Mouse (Mus musculus) testis, adult 2 months (tissue): Measurements from ENCODE around the gene Pck2. TPM values are rescaled to one million over a fixed set of nuclear protein-coding genes. Genes with fewer than 3 reads are reported as not detected.
A peak's percentile ranks its signal among the peaks of the same experiment; 100 is the strongest.

Experiments used
- H3K27ac ChIP-seq: fragments of 200-500 bp; 2 replicates; pipeline ENCODE4 v1.5.1; 2012; ENCODE audit warnings: low read depth, low read length; ENCODE audit not compliant: control insufficient read depth, insufficient read depth
- H3K27me3 ChIP-seq: fragments of 200-500 bp; 2 replicates; pipeline ENCODE4 v1.6.1; 2012; ENCODE audit warnings: mild to moderate bottlenecking, low read length, moderate library complexity; ENCODE audit not compliant: control insufficient read depth, insufficient read depth
- H3K36me3 ChIP-seq: fragments of 200-500 bp; 2 replicates; pipeline ENCODE4 v1.6.1; 2012; ENCODE audit warnings: mild to moderate bottlenecking, low read length; ENCODE audit not compliant: control insufficient read depth, insufficient read depth
- H3K4me1 ChIP-seq: fragments of 200-500 bp; 2 replicates; pipeline ENCODE4 v1.6.1; 2012; ENCODE audit warnings: low read length; ENCODE audit not compliant: control insufficient read depth, insufficient read depth
- H3K4me3 ChIP-seq: fragments of 200-500 bp; 2 replicates; pipeline ENCODE4 v1.5.1; 2012; ENCODE audit warnings: low read depth, mild to moderate bottlenecking, low read length, moderate library complexity, mixed read lengths; ENCODE audit not compliant: control insufficient read depth
- CTCF ChIP-seq: fragments of 200-500 bp; IDR thresholded peaks from 2 replicates; pipeline ENCODE4 v1.5.1; 2012; ENCODE audit warnings: low read depth, mild to moderate bottlenecking, inconsistent platforms, low read length, moderate library complexity; ENCODE audit not compliant: control insufficient read depth, insufficient read depth, insufficient replicate concordance
- POLR2A ChIP-seq: fragments of 200-500 bp; IDR thresholded peaks from 2 replicates; pipeline ENCODE4 v1.6.1; 2012; ENCODE audit warnings: low read depth, mild to moderate bottlenecking, inconsistent platforms, low read length, moderate library complexity; ENCODE audit not compliant: control insufficient read depth
- polyA plus RNA-seq: library from polyadenylated mRNA; depleted of rRNA; stranded (reverse); fragments of >200 nt; gene quantifications from 2 replicates; pipeline ENCODE4 v1.2.3, GENCODE M21; 2012

Pck2 gene
- polyA plus RNA-seq, 1 experiment, result 2.8 TPM

DNA sequence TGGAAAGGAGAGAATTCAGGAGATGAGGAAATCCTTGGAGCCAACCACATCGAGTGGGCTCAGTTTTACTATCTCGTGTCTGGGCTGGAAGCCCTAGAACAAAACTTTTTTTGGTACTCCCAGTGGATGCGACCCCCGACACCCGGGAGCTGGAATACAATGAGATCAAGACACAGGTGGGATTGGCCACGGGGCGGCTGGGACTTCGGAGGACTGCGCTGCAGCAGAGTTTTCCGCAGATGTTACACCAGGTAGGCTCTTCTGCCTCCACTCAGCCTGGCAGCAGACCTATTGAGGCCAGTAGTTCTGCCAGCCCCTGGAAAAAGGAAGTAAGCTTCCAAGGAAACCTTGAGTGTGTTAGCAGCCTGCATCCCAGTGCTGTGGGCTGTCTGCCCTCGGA is 23.2 kb downstream of the Pck2 start:
- Histone ChIP-seq H3K36me3 (peaks cover 11% of the 10 kb centered on the region), H3K27me3 (no peaks in the 10 kb centered on the region), H3K4me1 (peaks cover 12% of the 10 kb centered on the region), H3K27ac (no peak overlapping the region; the same call in 1 of the 2 replicates), H3K4me3 (no peak overlapping the region)
- TF ChIP-seq CTCF, result no peak
- no peak for TF ChIP-seq POLR2A

DNA sequence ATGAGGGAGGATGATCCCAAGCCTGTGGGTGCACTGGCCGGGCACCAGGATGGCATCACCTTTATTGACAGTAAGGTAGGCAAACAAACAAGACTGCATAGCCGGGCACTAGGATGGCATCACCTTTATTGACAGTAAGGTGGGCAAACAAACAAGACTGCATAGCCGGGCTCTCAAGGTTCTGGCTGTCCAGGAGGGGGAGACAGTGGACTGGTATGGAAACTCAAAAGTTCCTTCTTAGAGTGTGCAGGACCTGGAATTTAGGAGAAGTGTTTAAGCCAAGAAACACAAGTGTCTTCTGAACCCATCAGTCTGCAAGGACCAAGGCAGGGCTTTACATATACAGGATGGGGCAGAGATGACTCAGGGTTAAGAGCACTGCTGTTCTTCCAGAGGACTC is 25.7 kb downstream of the Pck2 start:
- no peak overlapping the region for H3K4me3 ChIP-seq
- no peak overlapping the region for H3K27ac ChIP-seq
- peaks cover 12% of the 10 kb centered on the region for H3K4me1 ChIP-seq
- H3K27me3 ChIP-seq, result no peaks in the 10 kb centered on the region
- TF ChIP-seq POLR2A (no peak), CTCF (no peak)
- H3K36me3 ChIP-seq, result peaks cover 11% of the 10 kb centered on the region

- Histone ChIP-seq H3K36me3 (peaks cover 11% of the 10 kb centered on the region), H3K27me3 (no peaks in the 10 kb centered on the region), H3K4me1 (no peaks in the 10 kb centered on the region), H3K4me3 (no peak overlapping the region), H3K27ac (no peak overlapping the region)
- TF ChIP-seq CTCF (no peak), POLR2A (no peak)
These were observed 27.4 kb downstream of the Pck2 start for GRCm38 (mm10) chr14:55567496-55567895.

DNA sequence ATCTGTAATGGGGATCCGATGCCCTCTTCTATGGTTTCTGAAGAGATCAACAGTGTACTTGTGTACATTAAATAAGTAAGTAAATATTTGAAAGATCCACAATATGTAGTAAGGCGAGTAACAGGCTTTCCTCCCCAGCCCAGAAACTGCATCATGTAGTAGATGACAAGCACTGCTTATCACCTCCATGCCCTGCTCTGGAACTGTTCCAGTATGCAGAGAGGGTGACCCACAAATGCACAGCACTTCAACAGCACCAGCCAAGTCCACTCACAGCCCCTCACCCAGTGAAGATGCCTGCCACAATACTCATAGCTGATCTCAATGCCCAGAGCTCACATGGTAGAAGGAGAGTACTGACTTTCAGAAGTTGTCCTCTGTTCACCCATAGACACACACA is 30.5 kb downstream of the Pck2 start:
- Histone ChIP-seq H3K36me3 (peaks cover 5% of the 10 kb centered on the region), H3K4me1 (peaks cover 5% of the 10 kb centered on the region), H3K4me3 (no peak overlapping the region), H3K27ac (no peak overlapping the region), H3K27me3 (no peaks in the 10 kb centered on the region)
- no peak for TF ChIP-seq CTCF
- TF ChIP-seq POLR2A, result no peak

GRCm38 (mm10) chr14:55571760-55572159 is 31.7 kb downstream of the Pck2 start:
- H3K4me3 ChIP-seq, result no peak overlapping the region
- no peak overlapping the region for H3K27ac ChIP-seq
- TF ChIP-seq POLR2A, result no peak
- TF ChIP-seq CTCF, result no peak
- no peaks in the 10 kb centered on the region for H3K27me3 ChIP-seq
- H3K4me1 ChIP-seq, result peaks cover 14% of the 10 kb centered on the region
- peaks cover 2% of the 10 kb centered on the region for H3K36me3 ChIP-seq

DNA sequence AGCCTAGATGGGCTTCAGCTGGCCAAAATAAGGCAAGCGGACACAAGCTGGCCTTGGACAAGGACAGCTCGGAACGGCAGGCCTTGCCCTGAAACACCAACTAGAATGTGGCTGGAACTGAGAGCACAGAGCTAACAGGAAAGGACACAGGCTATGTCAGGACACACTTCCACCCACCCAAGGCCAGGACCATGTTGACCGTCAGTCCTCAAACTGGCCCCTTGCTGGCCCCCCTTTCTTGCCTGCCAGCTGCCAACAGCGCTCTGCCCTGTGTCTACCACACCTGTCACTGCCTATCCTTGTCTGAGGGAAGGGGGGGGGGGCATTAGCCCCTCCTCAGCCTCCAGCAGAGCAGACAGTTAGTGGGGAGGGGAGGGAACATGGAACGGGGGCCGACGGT is 35.2 kb downstream of the Pck2 start, which contains the start of gene Fitm1:
Gene Fitm1, plus strand, starts transcription at position 316 of the 400 bp plus-strand sequence.
- TF ChIP-seq POLR2A (no peak), CTCF (no peak)
- Histone ChIP-seq H3K4me1 (peaks cover 23% of the 10 kb centered on the region), H3K4me3 (peak within 1 kb of the TSS; percentile 75), H3K27me3 (no peaks in the 10 kb centered on the region), H3K36me3 (no peaks in the 10 kb centered on the region), H3K27ac (peak within 1 kb of the TSS; percentile 68)

DNA sequence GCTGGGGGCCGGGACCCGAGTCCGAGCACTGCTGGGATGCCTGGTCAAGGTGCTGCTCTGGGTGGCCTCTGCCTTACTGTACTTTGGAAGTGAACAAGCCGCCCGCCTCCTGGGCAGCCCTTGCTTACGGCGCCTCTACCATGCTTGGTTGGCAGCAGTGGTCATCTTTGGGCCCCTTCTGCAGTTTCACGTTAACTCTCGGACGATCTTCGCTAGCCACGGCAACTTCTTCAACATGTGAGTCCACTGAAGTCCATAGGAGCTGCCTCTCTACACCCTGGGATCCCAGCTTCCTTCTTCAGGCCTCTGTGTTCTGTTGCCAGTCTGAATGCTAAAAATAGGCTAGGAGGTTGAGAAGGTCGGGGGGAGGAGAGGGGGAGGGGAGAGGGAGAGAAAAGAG is 35.6 kb downstream of the Pck2 start:
- Histone ChIP-seq H3K27me3 (no peaks in the 10 kb centered on the region), H3K36me3 (no peaks in the 10 kb centered on the region), H3K4me1 (peaks cover 23% of the 10 kb centered on the region), H3K27ac (peak overlapping the region; percentile 68), H3K4me3 (peak overlapping the region; percentile 75)
- TF ChIP-seq POLR2A, result no peak
- TF ChIP-seq CTCF, result no peak

DNA sequence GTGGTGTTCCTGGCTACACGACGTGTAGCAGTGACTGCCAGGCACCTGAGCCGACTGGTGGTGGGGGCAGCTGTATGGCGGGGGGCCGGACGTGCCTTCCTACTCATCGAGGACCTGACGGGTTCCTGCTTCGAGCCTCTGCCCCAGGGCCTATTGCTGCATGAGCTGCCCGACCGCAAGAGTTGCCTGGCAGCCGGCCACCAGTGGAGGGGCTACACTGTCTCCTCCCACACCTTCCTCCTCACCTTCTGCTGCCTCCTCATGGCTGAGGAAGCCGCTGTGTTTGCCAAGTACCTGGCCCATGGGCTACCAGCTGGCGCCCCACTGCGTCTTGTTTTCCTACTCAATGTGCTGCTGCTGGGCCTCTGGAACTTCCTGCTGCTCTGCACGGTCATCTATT is 36.3 kb downstream of the Pck2 start:
- Histone ChIP-seq H3K4me1 (peaks cover 23% of the 10 kb centered on the region), H3K27me3 (no peaks in the 10 kb centered on the region), H3K27ac (no peak overlapping the region), H3K36me3 (no peaks in the 10 kb centered on the region), H3K4me3 (peak overlapping the region; percentile 30)
- no peak for TF ChIP-seq POLR2A
- no peak for TF ChIP-seq CTCF
